Mouse (Mus musculus) C2C12 (cell line): ENCODE results near the gene Mslnl. TPM values are rescaled to one million over a fixed set of nuclear protein-coding genes. Genes with fewer than 3 reads are reported as not detected.
A peak's percentile ranks its signal among the peaks of the same experiment; 100 is the strongest.

ENCODE experiments used
- H3K27me3 ChIP-seq: one replicate; pipeline ENCODE4 v1.6.1; 2011; ENCODE audit not compliant: control insufficient read depth, insufficient read depth, insufficient read length
- H3K36me3 ChIP-seq: one replicate; pipeline ENCODE4 v1.6.1; 2011; ENCODE audit not compliant: control insufficient read depth, insufficient read depth
- H3K4me3 ChIP-seq: one replicate; pipeline ENCODE4 v1.5.1; 2011; ENCODE audit warnings: mild to moderate bottlenecking, control low read depth; ENCODE audit not compliant: poor library complexity, insufficient read depth, severe bottlenecking
- H3K79me2 ChIP-seq: one replicate; pipeline ENCODE4 v1.6.1; 2011; ENCODE audit not compliant: control insufficient read depth, insufficient read depth
- H3K79me3 ChIP-seq: one replicate; pipeline ENCODE4 v1.6.1; 2011; ENCODE audit warnings: low read depth, control low read depth
- H3ac ChIP-seq: one replicate; pipeline ENCODE3; 2011; ENCODE audit warnings: low read depth; ENCODE audit not compliant: control insufficient read depth, insufficient read length
- CEBPB ChIP-seq: IDR thresholded peaks from one replicate; pipeline ENCODE4 v1.6.1; 2011; ENCODE audit warnings: low read depth, mild to moderate bottlenecking, control low read depth, moderate library complexity
- CTCF ChIP-seq: IDR thresholded peaks from one replicate; pipeline ENCODE4 v1.5.1; 2011; ENCODE audit not compliant: control insufficient read depth, insufficient read depth, insufficient read length
- FOSL1 ChIP-seq: IDR thresholded peaks from one replicate; pipeline ENCODE4 v1.8.0; 2011; ENCODE audit warnings: mild to moderate bottlenecking, low read length; ENCODE audit not compliant: poor library complexity, insufficient read depth, severe bottlenecking
- MAX ChIP-seq: IDR thresholded peaks from one replicate; pipeline ENCODE4 v1.6.1; 2011; ENCODE audit warnings: mild to moderate bottlenecking, control low read depth
- MYOD1 ChIP-seq: IDR thresholded peaks from one replicate; pipeline ENCODE4 v1.6.1; 2011; ENCODE audit warnings: low read depth; ENCODE audit not compliant: control insufficient read depth, insufficient read length
- MYOG ChIP-seq: IDR thresholded peaks from one replicate; pipeline ENCODE4 v1.6.1; 2011; ENCODE audit not compliant: control insufficient read depth, insufficient read length; ENCODE audit errors: extremely low read depth
- USF1 ChIP-seq: IDR thresholded peaks from one replicate; pipeline ENCODE4 v1.6.1; 2011; ENCODE audit warnings: low read depth, mild to moderate bottlenecking, control low read depth, moderate library complexity
- polyA plus RNA-seq: library from polyadenylated mRNA; unstranded; fragments of >200 nt; fragmentation: generic; extraction: Trizol; gene quantifications from one replicate; pipeline ENCODE4 v1.2.1, GENCODE M21; 2012; ENCODE audit warnings: missing spikeins

Mslnl gene
- polyA plus RNA-seq, 1 experiment, result not detected

DNA sequence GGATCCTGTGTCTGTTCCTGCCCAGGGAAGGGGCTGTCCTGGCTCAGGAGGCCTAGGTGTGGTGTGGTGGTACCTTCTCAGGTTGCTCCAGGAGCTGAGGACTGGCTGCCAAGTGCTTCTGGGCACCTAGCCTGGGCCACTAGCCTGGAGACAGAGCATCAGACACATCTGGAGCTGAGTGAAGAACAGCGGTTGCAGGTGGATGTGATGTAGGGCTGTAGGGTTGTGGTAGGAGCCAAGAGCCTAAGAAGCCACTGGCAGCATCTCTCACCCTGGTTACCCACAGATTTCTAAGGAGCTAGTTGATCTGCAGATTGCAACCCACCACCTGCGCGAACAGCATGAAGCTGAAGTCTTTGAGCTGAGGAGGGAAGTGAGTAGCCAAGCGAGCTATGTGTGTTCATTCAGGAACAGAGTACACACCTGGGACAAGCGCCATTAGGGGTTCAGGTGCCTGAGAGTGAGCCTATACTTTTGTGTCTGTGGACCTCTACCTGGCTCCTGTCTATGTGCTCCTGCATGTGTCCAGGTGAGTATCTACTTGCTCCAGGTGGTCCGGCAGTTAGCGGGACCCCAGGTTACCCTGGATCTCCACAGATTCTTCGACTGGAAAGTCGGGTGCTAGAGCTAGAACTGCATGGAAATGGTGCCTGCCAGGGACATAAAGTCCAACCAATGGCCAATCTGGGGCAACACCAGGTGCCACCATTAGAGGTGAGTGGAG is 51.1 kb downstream of the Mslnl start:
- TF ChIP-seq MYOG, result no peak
- TF ChIP-seq CTCF, result no peak
- no peak for TF ChIP-seq USF1
- no peak for TF ChIP-seq CEBPB
- TF ChIP-seq FOSL1, result no peak
- no peak for TF ChIP-seq MYOD1
- no peak for TF ChIP-seq MAX
- H3K79me2 ChIP-seq, result peaks cover 31% of the 10 kb centered on the region
- no peak overlapping the region for H3ac ChIP-seq
- no peaks in the 10 kb centered on the region for H3K27me3 ChIP-seq
- no peak overlapping the region for H3K4me3 ChIP-seq
- H3K36me3 ChIP-seq, result peaks cover 15% of the 10 kb centered on the region
- H3K79me3 ChIP-seq, result peaks cover 2% of the 10 kb centered on the region

DNA sequence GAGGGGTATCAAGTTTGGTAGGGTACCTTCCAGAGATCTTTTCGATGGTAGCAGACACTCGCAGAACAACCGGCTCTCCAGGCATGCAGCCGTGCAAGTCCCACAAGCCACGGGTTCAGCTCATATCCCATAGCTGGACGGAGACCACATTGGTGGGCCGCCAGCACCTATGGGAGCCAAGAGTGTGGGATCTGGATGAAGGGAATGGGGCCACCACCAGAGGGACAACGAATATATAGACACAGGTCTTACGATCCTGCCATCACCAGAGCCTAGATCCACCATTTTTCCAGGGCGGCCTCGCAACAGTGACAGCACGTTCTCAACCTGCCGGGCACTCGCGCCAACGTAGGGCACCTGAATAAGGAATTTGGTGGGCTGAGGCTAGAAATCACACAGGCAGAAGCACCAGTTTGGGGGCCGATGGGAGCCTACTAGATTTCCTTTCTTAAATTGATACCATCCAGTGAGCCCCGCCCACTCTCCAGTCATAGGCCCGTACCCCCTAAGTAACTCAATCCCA is 55.5 kb downstream of the Mslnl start:
- TF ChIP-seq CTCF, result no peak
- TF ChIP-seq USF1, result no peak
- TF ChIP-seq MAX, result no peak
- no peak for TF ChIP-seq MYOG
- Histone ChIP-seq H3K27me3 (no peaks in the 10 kb centered on the region), H3K79me3 (peaks cover 7% of the 10 kb centered on the region), H3K36me3 (peaks cover 4% of the 10 kb centered on the region), H3ac (peak overlapping the region; percentile 85), H3K4me3 (peak overlapping the region; percentile 79), H3K79me2 (peaks cover 26% of the 10 kb centered on the region)

DNA sequence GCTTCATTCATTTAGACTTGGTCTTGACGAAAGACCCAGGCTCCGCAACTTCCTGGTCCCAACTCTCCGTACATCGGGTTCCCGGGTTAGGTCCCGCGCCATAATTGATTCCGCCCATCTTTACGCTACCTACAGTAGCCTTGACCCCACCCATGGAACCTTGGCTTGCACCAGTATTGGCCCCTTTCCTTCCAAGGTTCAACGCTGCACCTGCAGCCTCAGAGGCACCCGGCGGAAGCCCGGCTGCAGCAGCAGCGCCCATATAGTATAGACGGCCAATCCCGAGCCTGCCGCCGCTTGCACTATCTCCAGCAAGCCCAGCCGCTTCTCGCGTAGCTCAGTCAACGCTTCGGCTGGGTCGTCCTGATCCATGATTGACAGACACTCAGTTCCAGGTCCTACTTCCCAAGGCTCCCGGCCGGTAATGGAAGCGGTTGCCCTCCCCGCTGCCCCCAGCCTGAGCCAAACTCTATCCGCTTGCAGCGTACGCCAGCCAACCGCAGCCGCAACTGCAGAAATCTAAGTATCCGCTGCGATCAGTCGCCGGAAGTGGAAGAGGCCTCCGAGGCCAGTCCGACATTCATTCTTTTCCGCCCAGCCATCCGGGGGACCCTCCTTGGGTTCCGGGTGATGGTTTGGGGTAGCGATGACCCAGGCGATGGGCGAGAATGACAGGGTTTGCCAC is 56.1 kb downstream of the Mslnl start:
- no peak for TF ChIP-seq USF1
- TF ChIP-seq MYOD1, result no peak
- TF ChIP-seq FOSL1, result no peak
- no peak for TF ChIP-seq MAX
- TF ChIP-seq CTCF, result no peak
- TF ChIP-seq CEBPB, result no peak
- TF ChIP-seq MYOG, result no peak
- peak overlapping the region; percentile 85 for H3ac ChIP-seq
- peaks cover 7% of the 10 kb centered on the region for H3K79me3 ChIP-seq
- H3K79me2 ChIP-seq, result peaks cover 30% of the 10 kb centered on the region
- H3K27me3 ChIP-seq, result no peaks in the 10 kb centered on the region
- peaks cover 4% of the 10 kb centered on the region for H3K36me3 ChIP-seq
- peak overlapping the region; percentile 79 for H3K4me3 ChIP-seq

DNA sequence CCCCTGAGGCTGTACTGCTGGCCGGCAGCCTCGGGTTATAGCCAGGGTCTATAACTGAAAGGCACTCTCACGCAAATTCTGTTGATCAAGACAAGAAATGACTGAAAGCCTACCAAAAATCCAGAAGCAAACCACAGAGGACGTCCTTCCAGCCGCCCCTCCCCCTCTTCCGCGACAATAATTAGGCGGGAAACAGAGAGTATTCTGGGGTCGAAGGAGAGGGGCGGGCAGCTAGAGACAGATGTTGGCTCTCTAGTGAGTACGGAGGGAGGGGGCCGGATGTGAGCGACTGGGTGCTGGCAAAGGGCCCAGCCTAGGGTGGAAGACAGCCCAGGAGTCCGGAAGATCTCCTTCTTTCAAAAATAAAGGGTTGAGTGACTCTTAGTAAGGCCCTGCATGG is 56.8 kb downstream of the Mslnl start, which contains the start of gene Fam173a:
TSS of gene Fam173a (minus strand) at position 287 of the 400 bp plus-strand sequence.
- peaks cover 30% of the 10 kb centered on the region for H3K79me2 ChIP-seq
- peaks cover 7% of the 10 kb centered on the region for H3K79me3 ChIP-seq
- TF ChIP-seq MYOG, result no peak
- no peak for TF ChIP-seq CTCF
- TF ChIP-seq MYOD1, result no peak
- no peak for TF ChIP-seq CEBPB
- TF ChIP-seq USF1, result no peak
- no peak for TF ChIP-seq MAX
- no peak for TF ChIP-seq FOSL1
- H3K36me3 ChIP-seq, result peaks cover 4% of the 10 kb centered on the region
- H3K4me3 ChIP-seq, result peak within 1 kb of the TSS; percentile 79
- no peaks in the 10 kb centered on the region for H3K27me3 ChIP-seq
- peak within 1 kb of the TSS; percentile 85 for H3ac ChIP-seq

DNA sequence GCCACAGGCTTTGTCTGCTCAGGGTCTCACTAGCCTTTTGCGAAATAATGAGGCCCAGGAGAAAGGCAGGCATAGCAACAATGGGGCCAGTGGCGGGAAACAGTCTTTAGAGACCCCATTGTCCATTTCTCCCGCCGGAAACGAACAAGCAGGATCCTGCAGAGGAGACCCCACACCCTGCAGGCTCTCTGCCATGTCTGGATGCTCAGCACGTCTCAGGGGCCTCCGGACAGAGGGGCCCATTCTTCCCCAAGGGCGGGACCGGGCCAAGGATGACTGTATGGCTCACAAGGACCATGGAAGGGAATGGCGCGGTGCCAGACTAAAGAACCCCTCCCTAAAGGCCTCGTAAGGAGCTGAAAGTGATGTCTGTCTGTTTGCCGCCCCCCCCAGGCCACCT is 58.4 kb downstream of the Mslnl start:
- H3ac ChIP-seq, result no peak overlapping the region
- peaks cover 7% of the 10 kb centered on the region for H3K79me3 ChIP-seq
- H3K27me3 ChIP-seq, result no peaks in the 10 kb centered on the region
- H3K36me3 ChIP-seq, result peaks cover 4% of the 10 kb centered on the region
- peaks cover 30% of the 10 kb centered on the region for H3K79me2 ChIP-seq
- no peak for TF ChIP-seq MYOD1
- no peak for TF ChIP-seq MYOG
- TF ChIP-seq USF1, result no peak
- TF ChIP-seq CEBPB, result no peak
- no peak for TF ChIP-seq FOSL1
- no peak for TF ChIP-seq CTCF
- TF ChIP-seq MAX, result no peak
- no peak overlapping the region for H3K4me3 ChIP-seq
